Mouse (Mus musculus): ENCODE results near the gene Cox8a.

The Cox8a gene

DNA sequence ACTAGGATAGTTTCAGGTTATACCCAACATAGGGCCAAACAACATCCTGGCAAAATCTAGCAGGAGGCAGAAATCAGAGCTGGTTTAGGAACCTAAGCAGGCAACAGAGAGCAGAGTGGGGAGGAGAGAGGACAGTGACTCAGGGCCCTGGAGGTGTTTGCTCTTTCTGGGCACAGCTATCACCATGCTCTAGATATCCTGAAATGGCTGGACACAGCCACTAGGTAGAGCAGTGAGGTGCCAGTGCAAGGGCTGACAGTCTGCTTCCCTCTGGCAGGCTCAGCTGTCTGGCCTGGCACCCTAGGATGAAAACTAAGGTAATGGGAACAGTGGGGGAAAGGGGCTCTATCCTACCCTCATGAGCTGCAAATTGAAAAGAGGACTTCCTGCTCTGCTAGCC is 6.1 kb upstream of the Cox8a start:
- no peak for DNase-seq (ENCODE audit: low spot score in 2 of 2)

DNA sequence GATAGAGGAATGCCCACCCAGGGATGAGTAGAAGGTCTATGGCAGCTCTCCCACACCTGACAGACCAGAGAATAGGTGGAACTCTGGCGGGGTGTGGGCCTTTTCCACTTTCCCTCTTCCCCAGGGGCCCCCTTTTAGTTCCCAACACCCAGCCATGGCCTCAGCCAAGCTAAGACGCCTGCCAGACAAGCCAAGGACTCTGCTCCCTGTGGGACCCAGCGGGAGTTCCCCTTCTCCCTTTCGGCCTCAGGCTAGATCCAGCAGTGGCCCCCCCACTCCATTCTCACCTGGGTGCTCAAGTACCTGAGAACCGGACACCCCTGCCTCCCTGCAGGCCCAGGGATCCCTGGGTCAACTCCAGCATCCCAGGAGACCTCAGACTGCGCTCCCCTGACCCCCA is 4.8 kb upstream of the Cox8a start:
- no peak for DNase-seq (ENCODE audit: low spot score in 2 of 2)

DNA sequence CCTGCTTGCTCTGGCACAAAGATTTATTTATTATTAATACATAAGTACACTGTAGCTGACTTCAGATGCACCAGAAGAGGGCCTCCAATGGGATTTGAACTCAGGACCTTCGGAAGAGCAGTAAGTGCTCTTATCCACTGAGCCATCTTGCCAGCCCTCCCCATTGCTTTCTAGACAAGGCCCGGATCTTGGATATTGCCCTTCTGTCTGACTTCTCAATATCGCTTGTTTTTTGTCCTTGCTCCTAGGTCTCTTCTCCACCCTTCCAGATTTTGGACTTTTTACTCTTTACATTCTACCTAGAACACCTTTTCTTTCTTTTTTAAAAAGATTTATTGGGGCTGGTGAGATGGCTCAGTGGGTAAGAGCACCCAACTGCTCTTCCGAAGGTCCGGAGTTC is 1.3 kb upstream of the Cox8a start:
- DNase-seq (ENCODE audit: low spot score in 2 of 2) = no peak

DNA sequence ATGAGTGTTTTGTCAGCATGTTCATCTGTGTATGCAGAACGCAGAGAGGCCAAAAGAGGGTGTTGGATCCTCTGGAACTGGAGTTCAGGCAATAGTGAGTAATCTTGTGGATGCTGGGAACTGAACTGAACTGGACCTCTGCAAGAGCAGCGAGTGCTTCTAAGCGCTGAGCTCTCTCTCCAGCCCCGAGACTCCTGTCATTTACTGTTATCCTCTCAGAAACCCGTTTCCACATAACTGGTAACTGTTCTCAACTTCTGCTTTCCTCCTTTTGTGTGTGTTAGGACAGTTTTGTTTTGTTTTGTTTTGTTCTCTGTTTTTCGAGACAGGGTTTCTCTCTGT is 481 bp upstream of the Cox8a start:
- no peak for DNase-seq (ENCODE audit: low spot score in 2 of 2)

DNA sequence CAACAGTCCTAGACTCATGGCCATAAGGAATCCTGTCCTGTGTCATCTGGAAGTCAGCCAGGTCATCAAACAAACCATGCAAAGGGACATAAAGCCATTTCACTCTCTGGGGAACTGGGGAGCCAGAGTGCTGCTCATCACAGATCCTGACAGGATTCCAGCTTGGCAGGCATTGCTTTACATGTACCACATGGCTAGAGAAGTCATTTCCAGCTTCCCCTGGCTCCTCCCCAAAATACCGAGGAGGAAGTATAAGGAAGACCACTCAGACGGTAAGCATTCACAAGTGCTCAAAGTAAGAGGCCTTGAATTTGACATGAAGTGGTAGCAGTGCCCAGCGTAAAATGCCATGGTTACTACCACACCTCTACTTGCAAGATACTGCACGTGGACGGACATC is 2.9 kb downstream of the Cox8a start:
- no peak for DNase-seq (ENCODE audit: low spot score in 2 of 2)

DNA sequence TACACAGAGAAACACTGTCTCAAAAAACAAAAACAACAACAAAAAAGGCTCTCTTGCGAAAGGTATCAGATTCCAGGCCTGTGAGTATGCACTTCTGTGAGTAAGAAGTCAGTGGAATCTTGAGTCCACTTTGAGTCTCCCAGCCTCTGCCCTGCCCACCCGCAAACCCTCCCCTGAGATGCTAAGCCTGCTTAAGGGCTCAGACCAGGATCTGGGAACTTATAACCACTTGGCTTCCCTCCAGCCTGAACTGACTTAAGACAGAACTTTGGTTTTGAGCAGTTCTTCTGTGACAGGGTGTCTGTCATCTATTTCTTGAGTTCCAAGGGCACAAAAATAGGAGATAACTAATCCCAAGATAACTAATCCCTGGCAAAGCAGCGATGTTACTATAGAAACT is 4.4 kb downstream of the Cox8a start:
- no peak for DNase-seq (ENCODE audit: low spot score in 2 of 2)

DNA sequence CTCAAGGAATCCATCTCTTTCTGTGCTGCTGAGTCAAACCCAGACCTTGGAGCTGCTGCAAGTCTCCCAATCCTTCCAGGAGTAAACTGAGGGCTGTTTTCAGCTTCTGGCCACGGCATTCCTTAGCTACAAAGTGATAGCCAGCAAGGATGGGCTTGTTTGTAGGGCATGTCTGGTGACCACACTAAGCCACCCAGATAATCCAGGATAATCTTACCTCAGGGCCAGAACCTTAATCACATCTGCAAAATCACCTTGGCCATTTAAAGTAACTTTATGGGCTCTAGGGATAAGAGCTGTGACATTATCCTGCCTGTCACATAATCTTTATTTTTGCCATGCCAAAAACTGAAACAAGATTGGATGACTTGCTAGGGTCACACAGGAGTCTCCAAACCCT is 5.2 kb downstream of the Cox8a start:
- no peak for DNase-seq (ENCODE audit: low spot score in 2 of 2)

DNA sequence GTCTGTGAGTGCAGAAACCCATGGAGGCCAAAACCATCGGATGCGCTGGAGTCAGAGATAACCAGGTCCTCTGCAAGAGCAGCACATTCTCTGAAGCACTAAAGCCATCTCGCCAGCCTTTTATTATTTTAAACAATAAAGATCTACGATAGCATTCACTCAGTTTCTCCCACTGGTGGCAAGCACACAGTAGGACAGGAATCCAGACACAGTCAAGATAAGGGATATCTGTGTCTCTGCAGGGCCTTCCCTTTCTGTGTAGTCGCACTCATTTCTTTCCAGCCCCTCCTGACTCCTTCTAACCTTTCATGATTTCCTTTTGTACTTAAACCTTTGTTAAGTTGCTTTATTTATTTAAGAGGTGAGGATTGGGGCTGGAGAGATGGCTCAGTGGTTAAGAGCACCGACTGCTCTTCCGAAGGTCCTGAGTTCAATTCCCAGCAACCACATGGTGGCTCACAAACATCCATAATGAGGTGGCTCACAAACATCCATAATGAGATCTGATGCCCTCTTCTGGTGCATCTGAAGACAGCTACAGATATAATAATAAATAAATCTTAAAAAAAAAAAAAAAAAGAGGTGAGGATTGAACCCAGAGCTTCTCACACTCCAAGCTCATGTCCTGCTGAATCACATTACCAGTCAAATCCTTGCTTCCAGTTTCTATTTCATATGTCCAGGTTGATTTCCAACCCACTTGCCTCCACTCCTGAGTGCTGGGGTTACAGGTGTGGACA is 7.3 kb downstream of the Cox8a start:
- no peak for DNase-seq (ENCODE audit: low spot score in 2 of 2)

DNA sequence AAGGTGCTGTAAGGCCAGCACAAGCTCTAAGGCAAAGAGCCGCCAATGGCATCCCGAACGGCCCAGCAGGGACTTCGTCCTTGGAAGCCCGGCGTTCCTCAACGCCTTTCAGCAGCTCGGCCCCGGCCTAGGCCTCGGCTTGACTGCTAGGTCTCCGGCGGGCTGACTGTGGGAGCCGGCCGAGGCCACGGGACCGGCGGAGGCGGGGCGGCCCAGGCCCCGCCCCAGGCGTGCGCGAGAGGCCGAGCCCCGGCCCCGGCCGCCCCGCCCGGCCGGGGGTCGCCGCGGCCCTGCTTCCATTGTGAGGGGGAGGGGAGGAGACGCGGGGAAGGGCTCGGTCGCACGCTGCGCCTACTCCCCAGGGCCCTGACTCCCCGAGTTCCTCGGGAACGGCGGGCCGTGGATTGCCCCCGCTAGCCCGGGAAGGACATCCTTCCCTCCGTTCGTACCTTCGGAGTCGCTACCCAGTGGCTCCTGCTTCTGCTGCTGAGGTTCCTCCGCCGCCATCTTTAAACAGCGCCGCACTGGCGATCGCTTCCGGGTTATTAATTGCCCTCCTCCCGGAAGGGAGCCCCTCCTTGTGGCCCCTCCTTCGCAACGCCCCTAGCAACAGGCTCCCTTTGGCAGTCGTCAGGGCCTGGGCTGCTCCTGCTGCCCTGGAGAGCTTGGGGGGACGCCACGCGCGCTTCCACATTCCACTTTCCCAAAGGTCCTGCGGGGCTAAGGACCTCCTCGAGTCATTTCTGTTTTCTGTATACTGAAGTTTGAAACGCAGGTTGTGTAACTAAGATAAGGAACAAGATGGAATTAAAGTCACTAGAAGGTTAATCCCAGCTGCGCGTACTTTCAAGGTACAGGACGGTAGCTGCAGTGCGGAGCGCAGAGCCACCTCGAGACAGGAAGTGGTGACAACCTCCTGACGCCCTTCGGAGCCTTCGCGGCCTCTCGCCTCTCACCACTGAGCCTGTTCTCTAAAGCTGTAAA is 11.4 kb downstream of the Cox8a start, which contains the start of gene Otub1:
Otub1 (minus strand) TSS at position 564 of the 984 bp plus-strand sequence.
- peak; percentile 89 to 91 for DNase-seq (ENCODE audit: low spot score in 2 of 2)

DNA sequence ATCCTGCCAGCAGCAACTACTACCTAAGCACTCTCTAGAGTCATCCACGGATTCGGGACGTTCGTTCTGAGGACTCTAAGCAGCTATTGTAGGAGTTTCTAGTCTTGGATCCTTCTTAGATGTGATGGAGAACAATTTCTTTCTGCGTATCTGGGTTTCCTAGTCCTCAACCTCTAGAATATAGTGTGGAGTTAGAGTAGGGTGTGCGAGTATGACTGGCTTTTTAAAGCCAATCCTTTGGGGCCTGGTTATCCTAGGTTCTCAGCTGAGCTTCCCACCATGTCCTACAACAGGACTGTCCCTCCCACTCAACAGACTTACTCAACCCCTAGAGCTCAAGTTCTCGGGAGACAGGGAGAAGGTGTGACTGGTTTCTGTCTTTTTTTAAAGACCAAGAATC is 12.1 kb downstream of the Cox8a start:
- no peak for DNase-seq (ENCODE audit: low spot score in 2 of 2)

DNA sequence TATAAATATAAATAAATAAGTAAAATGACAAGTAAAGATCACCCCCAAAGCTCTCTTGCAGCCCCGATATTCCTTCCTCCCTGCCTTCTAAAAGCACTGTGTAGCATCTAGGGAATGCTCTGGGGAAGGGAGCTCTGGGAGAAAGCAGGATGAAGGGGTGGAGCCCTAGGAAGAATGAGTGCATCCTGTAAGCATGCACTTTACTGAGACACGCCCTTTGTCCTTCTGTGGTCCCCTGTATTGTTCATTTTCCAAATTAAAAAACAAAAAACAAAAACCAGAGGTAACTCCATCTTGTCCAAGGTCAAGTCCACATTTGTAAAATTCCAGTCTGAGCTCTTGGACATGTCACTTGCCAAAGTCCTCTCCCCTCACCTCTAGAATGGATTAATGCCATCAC is 12.5 kb downstream of the Cox8a start:
- no peak for DNase-seq (ENCODE audit: low spot score in 2 of 2)

DNA sequence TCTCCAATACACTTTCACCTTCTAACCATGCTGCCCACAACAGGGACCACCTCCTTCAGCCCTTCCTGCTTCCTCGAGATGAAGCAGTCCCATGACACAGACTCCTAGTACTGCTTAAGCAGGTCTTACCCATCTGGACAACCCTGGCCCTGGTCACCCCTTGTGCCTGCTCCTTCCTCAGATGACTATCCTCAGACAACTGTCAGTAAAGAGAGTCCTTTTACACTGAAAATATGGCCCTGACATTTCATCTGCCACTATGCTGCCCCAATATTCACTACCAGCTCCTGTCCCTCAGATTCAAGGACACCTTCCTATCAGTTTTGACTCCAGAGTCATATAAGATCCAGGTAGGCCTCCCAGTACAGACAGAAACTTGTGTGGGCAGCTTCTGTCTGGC is 17.0 kb downstream of the Cox8a start:
- DNase-seq (ENCODE audit: low spot score in 2 of 2) = no peak

DNA sequence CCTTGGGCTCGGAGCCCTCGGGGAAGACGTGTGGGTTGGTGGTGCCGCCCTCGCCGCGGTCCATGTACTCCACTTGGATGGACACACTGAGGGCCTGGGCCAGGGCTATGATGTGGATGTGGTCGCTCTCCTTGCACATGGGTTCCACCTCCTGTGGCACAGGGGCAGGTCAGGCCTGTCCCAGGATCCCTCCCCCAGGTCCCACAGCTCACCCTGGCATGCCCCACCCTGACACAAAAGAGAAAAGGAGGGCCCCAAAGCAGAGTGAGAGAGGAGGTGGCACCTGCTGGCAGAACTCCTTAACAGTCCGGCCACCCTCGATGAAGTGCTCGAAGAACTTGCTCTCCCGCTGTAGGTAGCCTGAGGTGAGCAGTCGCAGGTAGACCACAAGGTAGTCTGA is 18.3 kb downstream of the Cox8a start:
- DNase-seq (ENCODE audit: low spot score in 2 of 2) = no peak

DNA sequence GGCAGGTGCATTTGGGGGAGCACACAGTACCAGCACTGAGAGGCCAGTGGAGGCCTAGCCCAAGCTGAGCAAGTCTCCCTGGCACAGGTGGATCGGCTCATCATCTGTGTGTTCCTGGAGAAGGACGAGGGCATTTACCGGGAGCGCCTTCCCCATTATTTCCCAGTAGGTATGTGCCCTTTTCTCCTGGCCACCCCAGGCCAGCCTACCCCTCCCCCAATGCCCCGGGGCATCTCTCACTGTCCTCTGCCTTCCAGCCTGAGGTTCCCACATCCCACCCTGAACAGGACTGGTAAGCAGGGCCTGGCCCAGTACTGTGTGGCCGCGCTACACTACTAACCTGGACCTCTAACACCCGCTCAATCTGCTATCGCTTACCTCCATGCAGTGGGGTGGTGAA is 20.0 kb downstream of the Cox8a start:
- no peak for DNase-seq (ENCODE audit: low spot score in 2 of 2)

DNA sequence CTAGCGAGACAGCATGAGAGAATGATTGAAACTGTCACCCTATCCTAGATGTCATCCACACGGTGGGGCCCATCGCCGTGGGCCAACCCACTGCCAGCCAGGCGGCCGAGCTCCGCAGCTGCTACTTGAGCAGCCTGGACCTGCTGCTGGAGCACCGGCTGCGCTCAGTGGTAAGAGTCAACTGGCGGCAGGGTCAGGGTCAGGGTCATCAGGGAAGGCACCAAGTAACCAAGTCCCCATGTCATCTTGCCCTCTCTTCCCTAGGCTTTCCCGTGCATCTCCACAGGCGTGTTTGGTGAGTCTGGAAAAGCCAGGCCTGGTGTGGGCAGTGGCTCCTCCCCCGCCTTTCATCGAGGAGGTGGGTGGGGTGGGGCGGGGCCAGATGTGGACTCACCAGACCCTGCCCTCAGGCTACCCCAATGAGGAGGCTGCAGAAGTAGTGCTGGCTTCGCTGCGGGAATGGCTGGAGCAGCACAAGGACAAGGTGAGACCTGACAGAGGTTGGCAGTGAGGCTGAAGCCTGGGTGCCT is 20.6 kb downstream of the Cox8a start:
- no peak for DNase-seq (ENCODE audit: low spot score in 2 of 2)

DNA sequence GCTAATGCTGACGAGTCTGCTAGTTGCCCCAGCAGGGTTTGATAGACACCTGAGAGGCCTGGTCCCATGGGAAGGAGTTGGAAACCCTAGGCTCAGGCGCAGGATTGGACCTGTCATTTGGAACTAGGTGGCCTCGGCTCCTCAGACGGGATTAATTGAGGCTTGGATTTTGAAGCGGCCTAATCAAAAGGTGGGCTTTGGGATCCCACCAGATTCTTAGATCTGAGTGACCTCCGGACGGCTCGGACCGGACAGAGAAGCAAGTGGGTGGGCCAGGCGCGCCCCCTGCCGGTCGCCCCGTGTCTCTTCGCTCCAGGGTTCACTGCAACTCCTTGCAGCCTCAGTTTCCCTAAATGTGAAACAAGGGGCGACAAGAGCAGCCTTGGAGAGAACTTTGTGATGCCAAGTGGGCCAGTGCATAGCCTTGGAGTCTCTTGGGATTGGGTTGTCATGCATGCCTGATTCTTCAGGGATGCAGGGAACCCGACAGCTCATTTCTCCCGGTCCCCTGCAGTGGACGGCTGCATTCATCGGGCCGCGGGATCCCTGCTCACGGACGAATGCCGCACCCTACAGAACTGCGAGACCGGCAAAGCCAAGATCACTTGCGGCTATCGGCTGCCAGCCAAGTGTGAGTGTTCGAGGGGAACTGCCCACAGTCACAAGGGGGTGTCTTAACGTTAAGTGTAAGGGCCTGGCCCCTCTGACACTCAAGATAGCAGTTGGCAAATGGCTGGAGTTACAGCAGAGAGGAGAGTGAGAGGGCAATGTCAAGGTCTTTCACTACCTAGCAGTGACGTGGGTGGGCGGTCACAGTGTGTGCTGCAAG is 21.3 kb downstream of the Cox8a start:
- peak in 1 of 2 experiments; percentile 52 for DNase-seq (ENCODE audit: low spot score in 2 of 2)

DNA sequence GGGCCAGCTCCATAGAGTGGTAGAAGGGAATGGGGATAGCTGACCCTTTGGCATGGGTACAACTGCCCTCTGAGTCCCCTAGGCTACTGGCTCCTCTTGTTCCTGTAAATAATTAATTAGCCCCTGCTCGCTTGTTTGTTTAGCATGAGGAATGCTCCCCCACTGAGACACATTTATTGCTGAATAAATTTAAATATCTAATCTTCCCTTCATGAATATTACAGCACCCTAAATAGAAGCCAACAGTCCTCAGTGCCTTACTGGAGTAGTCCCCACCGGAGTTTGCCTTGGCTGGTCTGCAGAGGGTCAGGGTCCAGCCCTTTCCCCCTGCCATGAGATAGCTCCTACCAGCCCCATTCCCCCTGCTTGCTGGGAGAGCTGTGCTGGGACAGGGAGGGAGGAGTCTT is 24.9 kb downstream of the Cox8a start:
- DNase-seq (ENCODE audit: low spot score in 2 of 2) = no peak

DNA sequence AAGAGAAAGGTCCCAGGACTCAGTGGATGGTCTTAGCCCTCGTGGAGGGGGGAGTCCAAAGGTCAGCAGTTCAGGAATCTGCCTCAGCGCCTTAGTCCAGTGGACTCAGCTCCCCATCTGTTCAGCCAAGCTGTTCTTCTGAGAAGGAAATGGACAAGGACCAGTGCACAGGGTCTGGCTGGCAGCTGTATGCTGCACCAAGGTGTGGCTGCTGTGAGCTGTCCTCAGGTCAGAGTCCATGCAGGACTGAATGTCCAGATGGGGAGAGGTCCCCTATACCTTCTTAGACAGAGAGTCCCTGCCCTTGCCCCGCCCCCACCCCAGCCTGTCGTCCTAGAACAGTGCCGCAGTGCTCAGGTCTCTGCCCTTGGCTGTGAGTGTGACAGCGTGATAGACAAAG is 25.8 kb downstream of the Cox8a start:
- DNase-seq (ENCODE audit: low spot score in 2 of 2) = no peak

DNA sequence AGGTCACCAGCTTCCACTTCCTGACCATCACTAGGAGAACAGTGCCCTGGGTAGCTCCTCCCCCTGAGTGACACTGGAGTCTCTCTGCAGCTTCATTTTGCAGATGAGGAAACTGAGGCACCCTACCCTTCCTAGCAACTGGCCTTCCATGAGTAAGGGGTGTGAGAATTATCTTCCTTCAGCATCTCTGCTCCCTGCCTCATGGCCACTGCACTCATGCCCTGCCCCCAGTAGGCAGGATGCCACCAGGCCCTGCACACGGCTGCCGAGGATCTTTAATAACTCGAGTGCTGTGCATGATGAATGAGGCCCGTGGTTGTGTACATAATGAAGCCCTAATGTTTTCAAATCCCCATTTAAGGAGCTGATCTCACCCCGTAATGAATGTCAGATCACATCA is 26.4 kb downstream of the Cox8a start:
- DNase-seq (ENCODE audit: low spot score in 2 of 2) = no peak

DNA sequence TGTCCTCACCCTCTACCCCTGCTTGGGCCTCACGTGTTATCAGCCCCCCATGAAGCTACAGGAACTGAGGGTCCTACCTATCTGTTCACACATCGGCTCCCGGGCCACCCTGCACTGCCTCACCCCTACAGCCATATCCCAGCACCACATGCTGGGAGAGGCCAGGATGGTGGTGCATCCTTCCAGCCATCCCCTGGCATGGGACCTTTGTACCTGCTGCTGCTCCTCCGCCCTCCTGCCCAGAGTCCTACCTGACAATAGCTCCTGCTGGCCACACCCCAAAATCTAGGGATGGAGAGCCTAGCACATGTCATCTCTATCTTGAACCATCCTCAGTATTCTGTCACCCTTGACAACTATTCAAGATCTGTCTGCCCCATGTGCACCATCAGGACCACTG is 28.4 kb downstream of the Cox8a start:
- DNase-seq (ENCODE audit: low spot score in 2 of 2) = no peak

DNA sequence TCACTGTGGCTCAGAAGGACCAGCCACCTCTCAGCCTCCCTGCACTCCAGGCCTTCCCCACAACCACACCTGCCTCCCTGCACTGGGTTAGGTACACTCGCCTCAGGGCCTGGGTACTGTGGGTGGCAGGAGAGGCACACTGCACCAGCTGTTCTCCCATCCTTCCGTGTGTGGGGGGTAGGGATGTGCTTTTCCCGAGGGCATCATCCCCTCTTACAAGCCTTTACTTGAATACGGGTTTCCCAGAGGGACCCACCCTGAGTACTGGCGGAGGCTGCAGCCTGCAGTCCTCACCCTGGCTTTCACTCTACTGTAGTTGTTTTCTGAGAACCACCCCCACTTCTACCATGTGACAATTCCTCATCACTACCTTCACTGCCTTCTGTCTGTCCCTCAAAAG is 30.3 kb downstream of the Cox8a start:
- DNase-seq (ENCODE audit: low spot score in 2 of 2) = no peak

DNA sequence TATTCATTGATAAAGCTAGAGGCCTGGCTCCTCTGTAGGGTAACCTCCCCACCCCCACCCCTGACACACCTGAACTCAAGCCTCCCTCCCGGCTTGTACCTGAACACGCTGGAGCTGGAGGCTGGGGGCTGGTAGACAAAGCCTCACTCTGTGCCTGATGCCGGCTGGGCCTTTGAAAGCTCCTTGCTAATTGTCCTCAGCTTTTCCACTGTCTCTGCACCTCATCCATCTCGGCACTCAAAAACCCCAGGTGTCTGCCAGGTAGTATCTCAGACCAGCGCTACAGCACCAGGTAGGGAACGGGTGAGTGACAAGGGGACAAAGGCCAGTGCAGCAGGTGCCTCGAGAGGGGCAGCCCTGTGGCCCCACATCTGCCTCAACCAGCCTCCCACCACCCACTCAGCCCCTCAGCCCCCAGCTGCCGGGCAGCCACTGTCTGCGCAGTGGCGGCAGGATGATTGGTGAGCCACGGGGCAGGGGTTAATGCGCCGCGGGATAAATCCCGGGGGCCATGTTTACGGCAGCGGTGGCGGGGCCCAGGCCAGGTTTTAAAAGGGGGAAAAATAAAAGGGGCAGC is 31.6 kb downstream of the Cox8a start:
- DNase-seq (ENCODE audit: low spot score in 2 of 2) = no peak

All from thymus, postnatal 10 days (tissue).